Mouse (Mus musculus) liver, embryonic 14.5 days (tissue): ENCODE measurements at regions not wholly inside any gene's neighbourhood (a gene's known extent, or its start where the extent isn't known, plus 50 kb on each side); places are given as distances from the start of the nearest gene placed in this dataset.
"Not testable (repeated sequence)": the region's sequence is repeated elsewhere in the genome, so short reads cannot be mapped to it uniquely, and the experiment has no call there.

Source experiments
- ATAC-seq: fragments of 200-750 bp; cut with Nextera tagmentation; 2 replicates; pipeline ENCODE4 v1.8.0; 2017; ENCODE audit warnings: moderate number of reproducible peaks, mild to moderate bottlenecking, moderate library complexity; ENCODE audit not compliant: insufficient read depth
- DNase-seq, 3 experiments: peaks; one replicate each; pipeline ENCODE4 v3.0.0-alpha.2; 2012 to 2013; ENCODE audit warnings: low read depth in 3 of 3, low spot score in 3 of 3
- H3K27ac ChIP-seq: fragments of 300-500 bp; sonication (generic); 2 replicates; pipeline ENCODE4 v1.5.1; 2014; ENCODE audit warnings: moderate library complexity, mild to moderate bottlenecking, control low read depth, inconsistent platforms
- H3K27me3 ChIP-seq: fragments of 300-500 bp; sonication (generic); 2 replicates; pipeline ENCODE4 v1.6.1; 2014; ENCODE audit warnings: mild to moderate bottlenecking, low read length, moderate library complexity; ENCODE audit not compliant: control insufficient read depth, insufficient read depth
- H3K36me3 ChIP-seq: fragments of 300-500 bp; sonication (generic); replicated peaks from 2 replicates; pipeline ENCODE4 v1.6.1; 2014; ENCODE audit warnings: low read depth; ENCODE audit not compliant: control insufficient read depth, insufficient read depth
- H3K4me1 ChIP-seq, 2 experiments: fragments of 200-500 bp in 1 of 2; fragments of 300-500 bp in 1 of 2; sonication (generic) in 1 of 2; replicated peaks; 2 replicates each; pipeline ENCODE4 v1.6.1; 2012 to 2014; ENCODE audit warnings: antibody characterized with exemption in 1 of 2, inconsistent platforms in 1 of 2, low read length in 1 of 2; ENCODE audit not compliant: control insufficient read depth in 2 of 2, insufficient read depth in 2 of 2
- H3K4me2 ChIP-seq: fragments of 300-500 bp; sonication (generic); 2 replicates; pipeline ENCODE4 v1.6.1; 2014; ENCODE audit warnings: low read depth, mild to moderate bottlenecking, control low read depth, moderate library complexity
- H3K4me3 ChIP-seq, 2 experiments: fragments of 200-500 bp in 1 of 2; fragments of 300-500 bp in 1 of 2; sonication (generic) in 1 of 2; 2 replicates each; pipeline ENCODE4 v1.5.1; 2012 to 2014; ENCODE audit warnings: low read depth in 2 of 2, low read length in 2 of 2, mild to moderate bottlenecking in 2 of 2, control low read depth in 1 of 2, inconsistent platforms in 1 of 2, moderate library complexity in 1 of 2; ENCODE audit not compliant: insufficient read depth in 1 of 2
- H3K9ac ChIP-seq: fragments of 300-500 bp; sonication (generic); replicated peaks from 2 replicates; pipeline ENCODE4 v1.6.1; 2014; ENCODE audit warnings: mild to moderate bottlenecking, control low read depth, moderate library complexity
- H3K9me3 ChIP-seq: fragments of 300-500 bp; sonication (generic); 2 replicates; pipeline ENCODE4 v1.6.1; 2016; ENCODE audit warnings: low read length, mixed read lengths; ENCODE audit not compliant: control insufficient read depth
- CTCF ChIP-seq: IDR thresholded peaks from 2 replicates; pipeline ENCODE4 v1.5.1; 2016; ENCODE audit warnings: antibody characterized with exemption, low read depth, control low read depth
- EP300 ChIP-seq: IDR thresholded peaks from 2 replicates; pipeline ENCODE4 v1.6.1; 2016; ENCODE audit warnings: antibody characterized with exemption, low read depth
- WGBS: fragments of 180-500 bp; shearing (Covaris S2); extraction: QIAGEN DNeasy Blood & Tissue Kit; methylation state at CpG from one replicate; pipeline ENCODE4 v1.1.7; 2014; ENCODE audit not compliant: insufficient replicate concordance; 5-methylcytosine and 5-hydroxymethylcytosine counted together

DNA sequence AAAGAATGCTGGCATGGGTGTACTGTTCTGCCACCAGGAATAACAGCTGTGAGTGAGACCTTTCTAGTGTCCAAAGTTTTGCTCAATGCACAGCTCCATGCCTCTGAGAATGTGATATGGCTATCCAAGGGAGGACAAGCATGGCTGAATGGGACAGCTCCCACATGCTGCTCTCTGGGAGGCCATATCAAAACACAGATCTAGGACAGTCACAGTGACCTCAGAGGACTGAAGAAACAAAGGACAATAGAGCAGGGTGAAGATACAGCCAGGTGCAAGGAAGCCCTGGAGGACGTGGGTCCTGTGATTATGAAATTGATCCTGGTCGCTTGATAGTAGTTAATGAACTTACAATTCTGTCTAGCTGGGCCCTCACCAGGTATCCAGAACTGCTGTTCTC is 79.7 kb upstream of the Pwp1 start:
- H3K36me3 ChIP-seq, ATAC-seq, H3K4me1 ChIP-seq, DNase-seq, H3K27me3 ChIP-seq, H3K4me2 ChIP-seq, H3K27ac ChIP-seq, H3K4me3 ChIP-seq, H3K9ac ChIP-seq, H3K9me3 ChIP-seq: not testable (repeated sequence)
- 64% methylated on average over 2 of the region's 2 CpGs for WGBS

DNA sequence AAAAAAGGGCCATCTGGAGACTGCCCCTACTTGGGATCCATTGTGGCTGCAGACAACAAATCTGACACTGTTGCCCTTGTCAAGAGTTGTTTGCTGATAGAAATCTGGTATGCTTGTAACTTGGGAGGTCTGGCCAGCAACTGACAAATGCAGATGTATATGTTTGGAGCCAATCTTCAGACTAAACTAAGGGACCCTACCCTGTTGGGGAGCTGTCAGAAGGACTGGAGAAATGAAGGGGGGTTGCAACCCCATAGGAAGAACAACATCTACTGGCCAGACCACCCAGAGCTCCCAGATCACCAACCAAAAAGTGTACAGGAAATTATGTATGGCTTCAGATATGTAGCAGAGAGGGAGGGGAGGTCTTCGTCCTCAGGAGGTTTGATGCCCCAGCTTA is 54.3 kb upstream of the Pwp1 start:
- Histone ChIP-seq H3K27me3 (no peaks in the 10 kb centered on the region), H3K4me2 (no peak overlapping the region), H3K4me3 (no peak overlapping the region), H3K27ac (no peak overlapping the region), H3K9me3 (no peaks in the 10 kb centered on the region), H3K4me1 (no peaks in the 10 kb centered on the region), H3K36me3 (no peaks in the 10 kb centered on the region), H3K9ac (no peak overlapping the region)
- TF ChIP-seq CTCF (no peak), EP300 (no peak)
- ATAC-seq: no peak
- 55% methylated on average over 1 of the region's 1 CpGs for WGBS
- no peak for DNase-seq
